Mouse (Mus musculus) liver, embryonic 16.5 days (tissue): Measurements from ENCODE around the gene Slc22a12. TPM values are rescaled to one million over a fixed set of nuclear protein-coding genes. Genes with fewer than 3 reads are reported as not detected.

Source experiments
- ATAC-seq: fragments of 200-750 bp; cut with Nextera tagmentation; 2 replicates; pipeline ENCODE4 v1.8.0; 2017; ENCODE audit warnings: low read depth, mild to moderate bottlenecking, moderate number of reproducible peaks, moderate library complexity
- H3K27ac ChIP-seq: fragments of 300-500 bp; sonication (generic); 2 replicates; pipeline ENCODE4 v1.5.1; 2014; ENCODE audit warnings: mild to moderate bottlenecking, low read length
- H3K27me3 ChIP-seq: fragments of 300-500 bp; sonication (generic); 2 replicates; pipeline ENCODE4 v1.6.1; 2014; ENCODE audit warnings: low read depth, low read length, mixed read lengths; ENCODE audit not compliant: control insufficient read depth, insufficient read depth
- H3K36me3 ChIP-seq: fragments of 300-500 bp; sonication (generic); 2 replicates; pipeline ENCODE4 v1.6.1; 2014; ENCODE audit warnings: mild to moderate bottlenecking; ENCODE audit not compliant: control insufficient read depth, insufficient read depth
- H3K4me1 ChIP-seq: fragments of 300-500 bp; sonication (generic); 2 replicates; pipeline ENCODE4 v1.6.1; 2014; ENCODE audit warnings: low read depth, low read length, mixed read lengths; ENCODE audit not compliant: control insufficient read depth
- H3K4me2 ChIP-seq: fragments of 300-500 bp; sonication (generic); 2 replicates; pipeline ENCODE4 v1.6.1; 2014; ENCODE audit warnings: low read depth, low read length, mixed read lengths
- H3K4me3 ChIP-seq: fragments of 300-500 bp; sonication (generic); 2 replicates; pipeline ENCODE4 v1.5.1; 2014; ENCODE audit warnings: low read depth, mild to moderate bottlenecking, low read length
- H3K9ac ChIP-seq: fragments of 300-500 bp; sonication (generic); 2 replicates; pipeline ENCODE4 v1.6.1; 2014; ENCODE audit warnings: low read depth, low read length
- H3K9me3 ChIP-seq: fragments of 300-500 bp; sonication (generic); replicated peaks from 2 replicates; pipeline ENCODE4 v1.6.1; 2016; ENCODE audit warnings: low read length; ENCODE audit not compliant: control insufficient read depth
- WGBS: fragments of 180-500 bp; shearing (Covaris S2); extraction: QIAGEN DNeasy Blood & Tissue Kit; methylation state at CpG from one replicate; pipeline ENCODE4 v1.1.7; 2014; ENCODE audit not compliant: insufficient replicate concordance; 5-methylcytosine and 5-hydroxymethylcytosine counted together
- polyA plus RNA-seq: library from polyadenylated mRNA; unstranded; fragments of >200 nt; fragmentation: Nextera tagmentation; extraction: Ambion mirVana; gene quantifications from 2 replicates; pipeline ENCODE4 v1.2.1, GENCODE M21; 2015

Gene Slc22a12
- polyA plus RNA-seq, 1 experiment from 2014 or later, result not detected

DNA sequence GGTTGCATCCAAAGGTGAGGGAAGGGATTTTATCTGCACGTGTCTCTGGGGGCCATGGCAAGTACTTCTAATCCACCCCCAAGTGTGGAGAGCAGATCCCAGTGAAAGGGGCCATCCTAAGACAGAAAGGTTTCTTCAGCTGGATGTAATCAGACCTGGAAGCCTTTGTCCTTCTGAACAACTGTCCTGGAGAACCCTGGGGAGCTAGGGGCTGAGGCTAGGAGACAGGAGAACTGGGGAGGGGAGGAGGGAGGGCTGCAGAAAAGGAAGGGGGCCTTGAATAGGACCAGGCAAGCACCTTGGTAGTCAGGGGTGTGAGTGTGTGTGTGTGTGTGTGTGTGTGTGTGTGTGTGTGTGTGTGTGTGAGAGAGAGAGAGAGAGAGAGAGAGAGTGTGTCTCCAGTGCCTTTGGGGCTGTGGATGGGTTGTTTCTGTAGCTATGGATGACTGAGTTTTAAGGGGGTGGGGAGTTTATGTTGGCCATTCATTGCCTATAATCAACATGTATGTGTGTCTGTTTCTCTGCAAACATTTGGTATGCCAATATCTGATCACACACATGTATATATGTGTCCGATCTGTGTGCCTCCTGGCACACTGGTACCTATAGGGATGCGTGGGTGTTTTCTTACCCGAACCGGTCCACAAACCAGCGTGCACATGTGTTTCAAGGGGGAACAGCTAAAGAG lies 46.2 kb downstream of the Slc22a12 start:
- ATAC-seq, result no peak
- H3K9ac ChIP-seq, result no peak overlapping the region
- no peaks in the 10 kb centered on the region for H3K4me1 ChIP-seq
- H3K27ac ChIP-seq, result no peak overlapping the region
- no peak overlapping the region for H3K4me2 ChIP-seq
- no peak overlapping the region for H3K4me3 ChIP-seq
- H3K9me3 ChIP-seq, result no peaks in the 10 kb centered on the region
- 9% methylated on average over 6 of the region's 6 CpGs for WGBS
- H3K27me3 ChIP-seq, result peaks cover 88% of the 10 kb centered on the region
- no peaks in the 10 kb centered on the region for H3K36me3 ChIP-seq

DNA sequence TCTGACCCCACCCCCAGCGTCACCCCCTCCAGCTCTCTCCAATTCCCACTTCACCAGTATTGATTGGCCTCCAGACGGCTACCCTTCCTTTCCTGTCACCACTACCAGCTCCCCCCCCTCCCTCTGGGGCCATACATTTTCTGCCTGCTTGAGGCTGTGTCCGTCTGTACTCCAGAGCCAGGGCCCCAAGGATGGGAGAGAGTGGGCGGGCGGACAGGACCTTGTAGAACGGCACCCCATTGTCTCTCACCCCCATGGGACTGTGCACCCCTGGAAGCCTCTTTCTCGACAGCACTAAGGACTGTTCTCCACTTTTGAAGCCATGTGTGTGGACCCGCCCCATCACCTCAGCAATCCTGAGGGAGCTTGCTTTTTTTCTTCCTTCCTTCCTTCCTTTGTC lies 47.1 kb downstream of the Slc22a12 start:
- H3K9me3 ChIP-seq, result no peaks in the 10 kb centered on the region
- no peaks in the 10 kb centered on the region for H3K36me3 ChIP-seq
- no peak overlapping the region for H3K4me2 ChIP-seq
- H3K9ac ChIP-seq, result no peak overlapping the region
- no peak overlapping the region for H3K4me3 ChIP-seq
- 22% methylated on average over 8 of the region's 8 CpGs for WGBS
- H3K4me1 ChIP-seq, result no peaks in the 10 kb centered on the region
- peaks cover 81% of the 10 kb centered on the region for H3K27me3 ChIP-seq
- no peak overlapping the region for H3K27ac ChIP-seq
- ATAC-seq, result no peak

DNA sequence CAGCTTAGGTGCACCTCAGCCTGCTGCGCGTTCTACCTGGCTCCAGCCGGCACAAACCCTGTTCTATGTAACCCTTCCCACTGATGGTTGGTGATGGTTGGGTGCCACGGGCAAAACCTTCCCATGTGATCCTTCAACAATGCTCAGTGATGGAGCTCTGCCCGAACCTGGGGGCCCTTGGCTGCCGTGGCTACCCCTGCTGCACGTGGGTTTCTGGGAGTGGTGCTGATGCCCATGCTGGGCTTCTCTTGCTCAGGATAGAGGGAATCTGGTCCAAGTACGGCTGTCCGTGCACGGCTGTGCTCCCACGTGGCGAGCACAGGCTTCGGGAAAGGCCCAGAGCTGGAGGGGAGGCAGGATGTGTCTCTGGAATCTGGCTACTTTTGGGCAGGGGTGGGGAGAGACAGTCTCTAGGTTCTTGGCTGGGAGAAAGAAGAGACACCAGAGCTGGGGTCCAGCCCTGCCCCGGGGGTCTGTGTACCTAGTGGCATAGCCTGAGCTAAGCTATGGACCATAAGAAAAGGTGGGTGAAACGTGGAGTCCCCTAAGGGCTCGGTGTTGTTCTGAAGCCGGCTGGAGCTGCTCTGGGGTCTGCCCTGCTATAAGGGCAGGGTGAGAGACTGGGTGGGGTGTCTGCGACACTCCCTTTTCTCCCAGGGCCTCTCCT lies 48.2 kb downstream of the Slc22a12 start:
- ATAC-seq, result no peak
- Histone ChIP-seq H3K4me1 (no peaks in the 10 kb centered on the region), H3K4me2 (no peak overlapping the region), H3K9me3 (no peaks in the 10 kb centered on the region), H3K27me3 (peaks cover 70% of the 10 kb centered on the region), H3K36me3 (no peaks in the 10 kb centered on the region), H3K4me3 (no peak overlapping the region), H3K27ac (no peak overlapping the region), H3K9ac (no peak overlapping the region)
- WGBS, result 51% methylated on average over 18 of the region's 18 CpGs

DNA sequence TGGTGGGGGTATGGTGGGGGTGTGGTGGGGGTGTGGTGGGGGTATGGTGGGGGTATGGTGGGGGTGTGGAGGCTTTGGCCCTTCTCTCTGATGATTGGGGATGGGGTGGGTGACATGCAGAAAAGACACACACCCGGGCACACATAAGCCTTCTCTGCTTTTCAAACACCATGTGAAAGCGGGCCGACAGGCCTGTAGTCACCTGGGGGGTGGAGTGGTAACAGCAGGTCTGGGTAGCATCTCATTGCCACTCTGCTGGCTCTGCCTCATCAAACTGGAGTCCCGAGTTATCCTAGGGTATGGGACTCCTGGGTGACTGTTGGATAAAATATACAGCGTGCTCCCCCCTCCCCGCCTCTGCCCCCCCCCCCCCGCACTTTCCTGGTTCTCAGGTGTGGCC lies 48.8 kb downstream of the Slc22a12 start:
- WGBS, result 44% methylated on average over 5 of the region's 7 CpGs
- H3K9ac ChIP-seq, result no peak overlapping the region
- no peaks in the 10 kb centered on the region for H3K36me3 ChIP-seq
- H3K4me3 ChIP-seq, result no peak overlapping the region
- no peaks in the 10 kb centered on the region for H3K9me3 ChIP-seq
- ATAC-seq, result no peak
- H3K27me3 ChIP-seq, result peaks cover 64% of the 10 kb centered on the region
- H3K27ac ChIP-seq, result no peak overlapping the region
- H3K4me1 ChIP-seq, result no peaks in the 10 kb centered on the region
- no peak overlapping the region for H3K4me2 ChIP-seq

DNA sequence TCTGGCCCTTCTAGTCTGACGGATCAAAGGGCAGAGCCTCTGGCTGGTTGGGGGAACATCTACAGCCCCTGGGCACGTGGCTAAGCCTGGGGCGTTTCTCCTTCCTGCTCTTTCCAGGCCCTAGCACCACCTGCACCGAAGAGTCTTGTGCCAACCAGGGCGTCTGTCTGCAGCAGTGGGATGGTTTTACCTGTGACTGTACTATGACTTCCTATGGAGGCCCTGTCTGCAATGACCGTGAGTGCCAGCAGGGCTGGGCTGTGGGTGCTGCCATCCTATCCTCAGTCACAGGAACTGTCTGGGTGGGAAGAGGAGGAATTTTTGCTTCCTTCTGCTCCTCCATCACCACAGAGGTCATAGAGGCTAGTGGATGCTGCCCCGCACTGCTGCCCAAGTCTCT lies 49.6 kb downstream of the Slc22a12 start:
- Histone ChIP-seq H3K4me2 (no peak overlapping the region), H3K36me3 (no peaks in the 10 kb centered on the region), H3K9me3 (no peaks in the 10 kb centered on the region), H3K9ac (no peak overlapping the region), H3K27ac (no peak overlapping the region), H3K4me3 (no peak overlapping the region), H3K4me1 (no peaks in the 10 kb centered on the region), H3K27me3 (peaks cover 56% of the 10 kb centered on the region)
- ATAC-seq, result no peak
- 57% methylated on average over 7 of the region's 7 CpGs for WGBS

DNA sequence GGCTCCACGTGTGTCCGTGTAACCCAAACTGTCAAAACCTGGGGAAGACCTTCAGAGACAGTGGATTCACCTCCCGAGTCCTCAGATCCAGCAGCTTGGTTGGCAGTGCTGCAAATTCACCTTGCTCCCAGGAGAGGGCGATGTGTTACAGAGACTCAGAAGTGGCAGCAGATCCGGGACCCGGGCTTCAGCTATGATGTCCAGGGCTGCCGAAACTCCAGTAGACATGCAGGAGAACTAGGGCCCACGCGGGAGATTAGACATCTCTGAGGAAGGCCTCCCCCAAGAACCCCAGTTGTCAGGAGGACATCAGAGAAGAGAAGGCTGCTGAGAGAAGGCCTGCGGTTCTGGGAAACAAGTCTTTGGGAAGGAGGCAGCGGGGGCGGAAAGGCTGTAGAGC lies 50.7 kb downstream of the Slc22a12 start:
- H3K27ac ChIP-seq, result no peak overlapping the region
- no peaks in the 10 kb centered on the region for H3K36me3 ChIP-seq
- H3K4me2 ChIP-seq, result no peak overlapping the region
- no peak overlapping the region for H3K9ac ChIP-seq
- H3K9me3 ChIP-seq, result no peaks in the 10 kb centered on the region
- 17% methylated on average over 12 of the region's 12 CpGs for WGBS
- no peaks in the 10 kb centered on the region for H3K4me1 ChIP-seq
- H3K4me3 ChIP-seq, result no peak overlapping the region
- peaks cover 45% of the 10 kb centered on the region for H3K27me3 ChIP-seq
- ATAC-seq, result no peak

DNA sequence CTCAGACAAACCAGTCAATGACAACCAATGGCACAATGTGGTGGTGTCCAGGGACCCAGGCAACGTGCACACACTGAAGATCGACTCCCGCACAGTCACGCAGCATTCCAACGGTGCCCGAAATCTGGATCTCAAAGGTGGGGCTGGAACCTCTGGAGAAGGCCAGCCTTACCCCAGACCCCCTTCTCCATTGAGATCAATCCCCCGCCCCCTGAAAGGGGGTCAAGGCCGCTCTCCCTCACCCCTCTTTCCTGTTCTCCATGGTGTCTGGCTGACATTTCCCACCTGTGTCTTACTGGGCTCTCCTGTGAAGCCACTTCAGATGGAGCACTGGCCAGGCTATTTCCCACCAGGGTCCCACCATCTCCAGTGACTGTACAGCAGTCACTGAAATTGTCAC lies 51.3 kb downstream of the Slc22a12 start:
- Histone ChIP-seq H3K4me3 (no peak overlapping the region), H3K4me2 (no peak overlapping the region)
- WGBS, result 64% methylated on average over 8 of the region's 8 CpGs

DNA sequence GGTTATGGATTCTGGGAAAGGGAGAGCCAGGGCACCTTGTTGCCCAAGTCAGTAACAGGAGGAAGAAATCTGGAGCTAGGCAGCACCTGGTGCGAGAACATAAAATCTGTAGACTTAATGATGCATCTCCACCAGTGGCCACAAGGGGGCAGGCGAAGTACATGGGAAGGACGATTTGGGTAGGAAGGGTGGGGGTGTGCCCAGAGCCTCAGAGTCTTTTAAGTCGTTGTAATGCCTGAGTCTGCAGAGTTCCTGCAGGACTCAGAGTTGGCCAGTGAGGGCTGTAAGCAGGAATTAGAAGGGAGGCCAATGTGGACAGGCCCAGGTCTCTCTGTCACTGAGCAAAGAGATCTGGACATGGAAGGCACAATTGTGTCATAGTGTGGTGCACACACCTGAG lies 53.8 kb downstream of the Slc22a12 start:
- Histone ChIP-seq H3K9me3 (no peaks in the 10 kb centered on the region), H3K4me1 (no peaks in the 10 kb centered on the region), H3K27ac (no peak overlapping the region), H3K27me3 (peaks cover 14% of the 10 kb centered on the region), H3K36me3 (no peaks in the 10 kb centered on the region), H3K9ac (no peak overlapping the region), H3K4me3 (no peak overlapping the region), H3K4me2 (no peak overlapping the region)
- WGBS, result 0% methylated on average over 4 of the region's 4 CpGs
- ATAC-seq, result no peak

More for the DNA sequence above, 51.3 kb downstream of the Slc22a12 start:
- no peak for ATAC-seq
- no peaks in the 10 kb centered on the region for H3K9me3 ChIP-seq
- no peaks in the 10 kb centered on the region for H3K36me3 ChIP-seq
- H3K27me3 ChIP-seq, result peaks cover 39% of the 10 kb centered on the region
- no peak overlapping the region for H3K9ac ChIP-seq
- H3K27ac ChIP-seq, result no peak overlapping the region
- no peaks in the 10 kb centered on the region for H3K4me1 ChIP-seq
